Mouse (Mus musculus): ENCODE data around the gene Dnajc15. TPM values are rescaled to one million over a fixed set of nuclear protein-coding genes. Genes with fewer than 3 reads are reported as not detected.

The Dnajc15 gene
- total and polyA plus RNA-seq, 2 experiments from 2014 or later = 16.0 to 96.0 TPM

DNA sequence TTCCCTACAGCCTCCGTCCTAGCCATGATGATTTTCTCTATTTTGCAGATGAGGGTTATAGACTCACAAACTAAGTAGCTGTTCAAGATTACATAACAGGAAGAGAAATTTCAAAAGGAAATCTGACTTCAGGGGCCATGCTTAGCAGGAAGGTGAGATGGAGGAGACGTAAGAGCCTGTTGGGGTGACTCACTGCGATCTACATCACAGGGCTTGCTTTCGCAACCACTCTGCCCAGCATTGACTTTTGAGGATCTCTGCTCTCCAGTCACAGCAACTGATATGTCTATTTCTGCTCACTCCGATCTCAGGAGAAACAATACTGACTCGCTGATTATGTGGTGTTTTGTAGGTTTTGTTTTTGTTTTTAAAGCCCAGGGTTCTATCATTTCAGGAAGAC is 49.8 kb downstream of the Dnajc15 start:
- H3K4me3 ChIP-seq (ENCODE audit: low read depth, low read length) = no peak overlapping the region
- no peak for DNase-seq (ENCODE audit: low spot score)
- no peaks in the 10 kb centered on the region for H3K27me3 ChIP-seq (ENCODE audit: insufficient read depth, low read length)
- no peak overlapping the region for H3K4me2 ChIP-seq (ENCODE audit: low read depth, low read length, poor library complexity, severe bottlenecking)
- no peak for ATAC-seq (ENCODE audit: low FRiP score)
- WGBS = 91% methylated on average over 6 of the region's 6 CpGs
- no peak overlapping the region for H3K27ac ChIP-seq (ENCODE audit: low read depth, low read length)
- no peak overlapping the region for H3K9ac ChIP-seq (replicated peaks; ENCODE audit: low read length, poor library complexity, severe bottlenecking)
- no peaks in the 10 kb centered on the region for H3K4me1 ChIP-seq (ENCODE audit: insufficient read depth, low read length)
- no peak for TF ChIP-seq CTCF (IDR thresholded peaks at IDR 0.05)
- H3K36me3 ChIP-seq (ENCODE audit: insufficient read depth, low read length) = no peaks in the 10 kb centered on the region
- no peaks in the 10 kb centered on the region for H3K9me3 ChIP-seq (ENCODE audit: low read length)

DNA sequence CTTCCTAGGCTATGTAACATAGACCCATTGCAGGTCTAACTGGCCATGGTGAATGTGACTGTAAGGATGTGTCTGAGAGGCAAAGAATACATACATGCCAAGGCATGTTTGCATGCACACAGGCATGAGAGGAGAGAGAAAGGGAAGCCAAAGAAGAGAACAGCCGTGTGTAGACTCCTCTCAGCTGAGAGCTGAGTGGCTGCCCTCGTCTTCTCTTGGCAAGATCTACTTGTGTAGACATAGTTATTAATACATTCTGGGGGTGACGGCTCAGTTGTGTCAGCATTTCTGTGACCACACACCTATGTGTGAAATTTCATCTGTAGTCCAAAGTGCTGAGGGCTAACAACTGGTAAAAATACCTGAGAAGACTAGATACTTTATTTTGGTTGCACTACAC is 55.1 kb downstream of the Dnajc15 start:
- no peak for ATAC-seq (ENCODE audit: low FRiP score)
- WGBS = 90% methylated on average over 3 of the region's 3 CpGs

DNA sequence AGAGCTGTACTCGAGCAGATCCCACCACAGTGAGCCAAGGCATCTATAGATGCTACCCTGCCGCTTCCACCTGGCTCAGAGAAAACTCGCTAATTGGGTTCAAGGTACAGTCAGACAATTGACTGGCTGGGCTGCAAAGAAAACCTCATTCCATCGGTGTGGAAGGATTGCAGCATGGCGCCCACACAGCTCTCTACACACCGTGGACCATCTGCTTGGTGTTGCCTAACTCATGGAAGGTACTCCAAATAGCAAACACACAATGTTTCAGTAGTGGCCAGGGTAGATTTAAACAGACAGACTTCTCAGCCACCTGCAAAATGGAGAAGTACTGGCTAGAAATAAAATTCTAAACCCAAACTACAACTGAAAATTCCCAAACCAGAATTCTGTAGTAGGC is 57.4 kb downstream of the Dnajc15 start:
- WGBS = 94% methylated on average over 6 of the region's 6 CpGs
- Histone ChIP-seq H3K27ac (ENCODE audit: low read depth, low read length) (no peak overlapping the region), H3K4me2 (ENCODE audit: low read depth, low read length, poor library complexity, severe bottlenecking) (no peak overlapping the region), H3K9me3 (ENCODE audit: low read length) (no peaks in the 10 kb centered on the region), H3K4me3 (ENCODE audit: low read depth, low read length) (no peak overlapping the region), H3K27me3 (ENCODE audit: insufficient read depth, low read length) (no peaks in the 10 kb centered on the region), H3K9ac (replicated peaks; ENCODE audit: low read length, poor library complexity, severe bottlenecking) (no peak overlapping the region), H3K4me1 (ENCODE audit: insufficient read depth, low read length) (no peaks in the 10 kb centered on the region), H3K36me3 (ENCODE audit: insufficient read depth, low read length) (no peaks in the 10 kb centered on the region)
- no peak for TF ChIP-seq CTCF (IDR thresholded peaks at IDR 0.05)
- DNase-seq (ENCODE audit: low spot score) (no peak), ATAC-seq (ENCODE audit: low FRiP score) (no peak)

More for the DNA sequence above, 55.1 kb downstream of the Dnajc15 start:
- no peaks in the 10 kb centered on the region for H3K4me1 ChIP-seq (ENCODE audit: insufficient read depth, low read length)
- no peak overlapping the region for H3K4me3 ChIP-seq (ENCODE audit: low read depth, low read length)
- DNase-seq (ENCODE audit: low spot score) = no peak
- no peak overlapping the region for H3K9ac ChIP-seq (replicated peaks; ENCODE audit: low read length, poor library complexity, severe bottlenecking)
- H3K27ac ChIP-seq (ENCODE audit: low read depth, low read length) = no peak overlapping the region
- H3K9me3 ChIP-seq (ENCODE audit: low read length) = no peaks in the 10 kb centered on the region
- TF ChIP-seq CTCF (IDR thresholded peaks at IDR 0.05) = no peak
- no peaks in the 10 kb centered on the region for H3K27me3 ChIP-seq (ENCODE audit: insufficient read depth, low read length)
- no peak overlapping the region for H3K4me2 ChIP-seq (ENCODE audit: low read depth, low read length, poor library complexity, severe bottlenecking)
- no peaks in the 10 kb centered on the region for H3K36me3 ChIP-seq (ENCODE audit: insufficient read depth, low read length)

DNA sequence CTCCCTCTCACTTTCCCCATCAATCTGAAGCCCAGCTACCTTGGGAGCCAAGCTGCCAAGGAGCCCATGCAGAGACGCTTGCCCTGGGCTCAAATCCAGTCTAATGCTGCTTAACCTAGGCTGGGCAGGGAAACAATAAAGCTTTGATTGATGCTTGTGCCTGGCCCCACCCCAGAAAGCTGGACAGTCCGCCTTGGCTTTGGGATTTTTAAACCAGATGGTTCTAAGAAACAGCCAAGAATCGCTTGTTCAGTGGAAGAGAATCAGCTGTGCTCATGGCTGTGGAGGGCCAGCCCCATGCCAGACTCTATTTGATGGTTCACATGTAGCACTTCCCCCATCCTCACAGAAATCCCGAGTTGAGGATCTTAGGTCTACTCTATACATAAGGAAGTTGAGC is 60.0 kb downstream of the Dnajc15 start:
- Histone ChIP-seq H3K4me3 (ENCODE audit: low read depth, low read length) (no peak overlapping the region), H3K9me3 (ENCODE audit: low read length) (no peaks in the 10 kb centered on the region), H3K9ac (replicated peaks; ENCODE audit: low read length, poor library complexity, severe bottlenecking) (no peak overlapping the region), H3K4me2 (ENCODE audit: low read depth, low read length, poor library complexity, severe bottlenecking) (no peak overlapping the region), H3K27ac (ENCODE audit: low read depth, low read length) (no peak overlapping the region), H3K4me1 (ENCODE audit: insufficient read depth, low read length) (no peaks in the 10 kb centered on the region), H3K27me3 (ENCODE audit: insufficient read depth, low read length) (no peaks in the 10 kb centered on the region), H3K36me3 (ENCODE audit: insufficient read depth, low read length) (no peaks in the 10 kb centered on the region)
- DNase-seq (ENCODE audit: low spot score) (peak; percentile 80), ATAC-seq (ENCODE audit: low FRiP score) (0 out of 2 replicates have a peak, but pooled peaks have one; percentile 34)
- TF ChIP-seq CTCF (IDR thresholded peaks at IDR 0.05) = no peak
- 55% methylated on average over 4 of the region's 4 CpGs for WGBS

DNA sequence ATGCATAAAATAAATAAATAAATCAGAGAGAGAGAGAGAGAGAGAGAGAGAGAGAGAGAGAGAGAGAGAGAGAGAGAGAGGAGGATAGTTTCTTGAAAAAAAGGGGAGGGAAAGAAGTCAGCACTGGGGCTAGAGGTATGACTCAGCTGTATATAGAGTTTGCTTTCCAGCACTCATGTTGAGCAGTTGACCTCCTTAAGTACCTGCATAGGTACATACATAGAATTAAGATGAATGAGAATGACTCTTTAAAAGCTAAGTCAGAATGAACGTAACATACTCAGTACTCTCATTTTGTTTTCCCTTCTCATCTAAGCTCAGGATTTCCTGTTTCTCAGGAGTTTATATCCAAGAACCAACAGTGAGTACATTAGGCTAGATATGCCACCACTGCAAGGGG is 62.0 kb downstream of the Dnajc15 start:
- H3K9ac ChIP-seq (replicated peaks; ENCODE audit: low read length, poor library complexity, severe bottlenecking) = no peak overlapping the region
- H3K4me2 ChIP-seq (ENCODE audit: low read depth, low read length, poor library complexity, severe bottlenecking) = no peak overlapping the region
- H3K27me3 ChIP-seq (ENCODE audit: insufficient read depth, low read length) = no peaks in the 10 kb centered on the region
- 97% methylated on average over 1 of the region's 1 CpGs for WGBS
- TF ChIP-seq CTCF (IDR thresholded peaks at IDR 0.05) = no peak
- ATAC-seq (ENCODE audit: low FRiP score) = no peak
- H3K9me3 ChIP-seq (ENCODE audit: low read length) = no peaks in the 10 kb centered on the region
- no peak overlapping the region for H3K4me3 ChIP-seq (ENCODE audit: low read depth, low read length)
- H3K4me1 ChIP-seq (ENCODE audit: insufficient read depth, low read length) = no peaks in the 10 kb centered on the region
- DNase-seq (ENCODE audit: low spot score) = no peak
- no peak overlapping the region for H3K27ac ChIP-seq (ENCODE audit: low read depth, low read length)
- H3K36me3 ChIP-seq (ENCODE audit: insufficient read depth, low read length) = no peaks in the 10 kb centered on the region

DNA sequence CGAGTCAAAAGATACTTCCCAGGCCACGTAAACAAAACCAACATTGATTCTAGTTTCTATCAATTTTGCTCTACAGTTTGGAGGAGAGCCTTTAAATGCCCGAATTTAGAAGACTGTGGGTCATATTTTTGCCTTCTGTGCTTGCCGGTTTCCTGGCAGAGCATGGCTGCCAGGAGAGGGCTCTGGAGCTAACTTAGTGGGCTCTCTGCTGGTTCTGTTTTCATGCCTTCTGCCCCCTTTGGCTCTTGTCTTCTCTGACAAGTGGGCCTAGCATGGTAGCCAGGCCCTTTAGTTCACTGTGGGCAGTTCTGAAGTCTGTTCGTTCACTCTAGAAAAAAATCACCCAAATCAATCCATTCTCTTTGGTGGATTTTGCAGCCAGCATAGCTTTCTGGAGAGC is 63.5 kb downstream of the Dnajc15 start:
- Histone ChIP-seq H3K9ac (replicated peaks; ENCODE audit: low read length, poor library complexity, severe bottlenecking) (no peak overlapping the region), H3K4me1 (ENCODE audit: insufficient read depth, low read length) (no peaks in the 10 kb centered on the region), H3K36me3 (ENCODE audit: insufficient read depth, low read length) (no peaks in the 10 kb centered on the region), H3K27ac (ENCODE audit: low read depth, low read length) (no peak overlapping the region), H3K9me3 (ENCODE audit: low read length) (no peaks in the 10 kb centered on the region), H3K27me3 (ENCODE audit: insufficient read depth, low read length) (no peaks in the 10 kb centered on the region), H3K4me2 (ENCODE audit: low read depth, low read length, poor library complexity, severe bottlenecking) (no peak overlapping the region), H3K4me3 (ENCODE audit: low read depth, low read length) (no peak overlapping the region)
- DNase-seq (ENCODE audit: low spot score) = no peak
- no peak for ATAC-seq (ENCODE audit: low FRiP score)
- TF ChIP-seq CTCF (IDR thresholded peaks at IDR 0.05) = no peak
- 86% methylated on average over 5 of the region's 5 CpGs for WGBS
